Mouse (Mus musculus): ENCODE measurements around the gene Gm11060.

Gene Gm11060

GRCm38 (mm10) chr2:105139471-105139870, 47.7 kb downstream of the Gm11060 start:
- in situ Hi-C loops (cut with MboI; ENCODE audit: unreplicated experiment in 2 of 2) = no loop called here

DNA sequence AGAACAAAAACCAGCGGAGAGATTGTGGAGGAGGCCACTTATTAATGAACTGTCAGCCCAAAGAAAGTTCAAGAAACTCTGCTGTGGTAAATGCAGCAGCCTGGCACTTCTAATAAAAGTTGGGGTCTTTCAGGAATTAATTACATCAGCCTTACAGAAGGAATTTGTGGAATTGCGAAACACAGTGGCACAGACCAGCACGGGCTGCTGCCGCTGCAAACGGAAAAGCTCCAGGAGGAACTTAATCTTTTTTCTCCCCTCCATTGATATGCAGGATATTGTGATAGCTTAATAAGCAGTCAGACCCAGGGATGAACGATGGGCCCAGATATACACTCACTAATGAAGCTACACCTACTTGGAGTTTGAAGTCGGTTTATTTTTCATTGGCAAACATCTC, 49.6 kb downstream of the Gm11060 start:
- in situ Hi-C loops (cut with MboI; ENCODE audit: unreplicated experiment in 2 of 2) = no loop called here
